Mouse (Mus musculus): ENCODE measurements around the gene Nthl1. TPM values are rescaled to one million over a fixed set of nuclear protein-coding genes. Genes with fewer than 3 reads are reported as not detected.

The Nthl1 gene
- polyA plus RNA-seq (2015; fragmentation: Nextera tagmentation; extraction: Ambion mirVana) = 24.2 TPM in 2 replicates

DNA sequence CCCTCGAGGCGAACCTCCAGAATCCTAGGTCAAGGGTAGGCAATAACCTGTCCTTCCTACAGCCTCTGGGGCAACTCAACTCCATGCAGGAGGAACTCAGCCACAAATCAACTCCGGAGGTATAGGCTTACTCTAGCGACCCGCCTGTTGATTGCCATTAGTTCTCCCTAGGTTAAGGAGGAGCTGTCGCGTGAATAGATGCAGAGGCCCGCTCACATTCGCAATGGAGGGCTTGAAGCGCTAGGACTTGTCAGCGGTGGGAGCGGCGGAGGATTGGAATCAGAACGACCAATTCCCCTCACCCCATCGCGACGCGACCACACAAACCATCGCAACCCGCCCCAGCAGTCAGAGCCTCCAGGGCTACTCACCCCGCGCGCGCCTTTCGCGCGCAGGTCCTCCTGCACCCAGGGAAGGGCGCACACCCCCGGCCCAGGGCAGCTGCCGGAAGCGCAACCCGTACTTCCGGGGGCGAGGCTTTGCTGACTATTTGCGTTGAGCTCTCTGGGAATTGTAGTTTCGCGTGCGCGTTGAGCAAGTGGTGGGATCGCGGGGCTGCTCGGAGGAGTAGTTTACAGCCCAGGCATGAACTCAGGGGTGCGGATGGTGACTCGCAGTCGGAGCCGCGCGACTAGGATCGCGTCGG lies at the start of gene Nthl1, which contains the start of gene Tsc2:
Gene Nthl1, plus strand, starts transcription at position 514 of the 646 bp plus-strand sequence.
Gene Tsc2, minus strand, starts transcription at position 464 of the 646 bp plus-strand sequence.
- H3K27me3 ChIP-seq = no peaks in the 10 kb centered on the region
- H3K9me3 ChIP-seq = no peaks in the 10 kb centered on the region
- peak within 1 kb of the TSS; percentile 92 for H3K4me2 ChIP-seq
- peak within 1 kb of the TSS; percentile 96 for H3K27ac ChIP-seq
- peak within 1 kb of the TSS; percentile 70 for H3K4me3 ChIP-seq
- ATAC-seq (ENCODE audit: insufficient number of reproducible peaks, insufficient read depth, low FRiP score, low TSS enrichment, low read depth) = peak; percentile 84
- peaks cover 50% of the 10 kb centered on the region for H3K36me3 ChIP-seq
- H3K4me1 ChIP-seq = peaks cover 19% of the 10 kb centered on the region
- H3K9ac ChIP-seq = peak within 1 kb of the TSS; percentile 87
- 2% methylated on average over 51 of the region's 51 CpGs for WGBS

DNA sequence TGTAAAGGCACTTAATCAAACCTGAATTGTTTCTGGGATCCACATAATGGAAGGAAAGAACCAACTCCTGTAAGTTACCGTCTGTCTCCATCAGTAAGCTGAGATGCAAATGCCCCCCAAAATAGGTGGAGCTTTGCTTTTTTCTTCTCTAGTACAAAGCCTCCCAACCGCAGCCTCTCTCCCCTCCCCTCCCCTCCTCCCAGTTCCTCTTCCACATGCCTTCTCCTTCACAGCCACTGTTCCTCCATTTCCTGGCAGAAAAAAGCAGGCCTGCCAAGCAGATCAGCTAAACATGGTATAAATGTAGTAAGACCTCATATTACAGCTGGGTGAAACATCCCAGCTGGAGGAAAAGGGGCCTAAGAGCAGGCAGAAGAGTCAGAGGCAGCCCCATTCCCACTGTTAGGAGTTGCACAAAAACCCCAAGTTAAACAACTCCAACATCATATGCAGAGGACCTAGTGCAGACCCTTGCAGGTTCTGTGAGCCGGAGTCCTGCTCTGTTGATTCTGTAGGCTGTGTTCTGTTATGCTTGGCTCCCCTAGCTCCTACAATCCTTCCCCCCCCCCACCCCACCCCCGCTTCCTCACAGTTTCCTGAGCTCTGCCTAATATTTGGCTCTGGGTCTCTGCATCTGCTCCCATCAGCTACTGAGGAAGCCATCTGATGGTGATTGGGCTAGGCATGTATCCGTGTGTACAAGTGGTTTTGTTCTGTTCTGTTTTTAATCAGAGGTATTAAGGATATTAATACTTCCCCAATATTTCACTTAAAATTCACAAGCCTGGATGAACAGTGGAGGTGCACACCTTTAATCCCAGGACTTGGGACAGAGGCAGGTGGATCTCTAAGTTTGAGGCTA lies 48.6 kb upstream of the Nthl1 start:
- Histone ChIP-seq H3K9ac (no peak overlapping the region), H3K9me3 (no peaks in the 10 kb centered on the region), H3K36me3 (peaks cover 91% of the 10 kb centered on the region), H3K4me3 (no peak overlapping the region), H3K4me1 (no peaks in the 10 kb centered on the region), H3K4me2 (no peak overlapping the region), H3K27me3 (no peaks in the 10 kb centered on the region), H3K27ac (no peak overlapping the region)
- WGBS = 59% methylated on average over 5 of the region's 5 CpGs
- no peak for ATAC-seq (ENCODE audit: insufficient number of reproducible peaks, insufficient read depth, low FRiP score, low TSS enrichment, low read depth)

DNA sequence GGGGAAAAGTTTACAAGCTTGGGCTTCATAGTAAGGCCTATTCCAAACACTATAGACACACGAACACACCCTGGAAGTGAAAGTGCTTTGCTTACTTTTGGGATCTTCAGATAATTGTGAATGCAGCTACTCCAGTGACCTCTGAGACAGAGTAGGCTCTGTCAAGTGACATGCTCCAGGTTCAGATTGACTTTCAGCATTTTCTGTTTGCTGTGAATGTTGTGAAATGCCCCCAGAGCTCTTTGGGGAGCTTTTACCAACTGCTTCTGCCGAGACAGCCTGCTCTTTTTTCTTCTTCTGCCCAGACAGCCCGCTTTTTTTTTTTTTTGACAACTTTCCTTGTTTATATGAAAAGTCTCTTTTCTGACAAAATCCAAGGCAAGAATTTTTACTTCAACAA lies 48.0 kb upstream of the Nthl1 start:
- Histone ChIP-seq H3K36me3 (peaks cover 88% of the 10 kb centered on the region), H3K4me2 (no peak overlapping the region), H3K9ac (no peak overlapping the region), H3K27me3 (no peaks in the 10 kb centered on the region), H3K4me1 (no peaks in the 10 kb centered on the region), H3K4me3 (no peak overlapping the region), H3K9me3 (no peaks in the 10 kb centered on the region), H3K27ac (no peak overlapping the region)
- no peak for ATAC-seq (ENCODE audit: insufficient number of reproducible peaks, insufficient read depth, low FRiP score, low TSS enrichment, low read depth)
- 75% methylated on average over 3 of the region's 3 CpGs for WGBS

DNA sequence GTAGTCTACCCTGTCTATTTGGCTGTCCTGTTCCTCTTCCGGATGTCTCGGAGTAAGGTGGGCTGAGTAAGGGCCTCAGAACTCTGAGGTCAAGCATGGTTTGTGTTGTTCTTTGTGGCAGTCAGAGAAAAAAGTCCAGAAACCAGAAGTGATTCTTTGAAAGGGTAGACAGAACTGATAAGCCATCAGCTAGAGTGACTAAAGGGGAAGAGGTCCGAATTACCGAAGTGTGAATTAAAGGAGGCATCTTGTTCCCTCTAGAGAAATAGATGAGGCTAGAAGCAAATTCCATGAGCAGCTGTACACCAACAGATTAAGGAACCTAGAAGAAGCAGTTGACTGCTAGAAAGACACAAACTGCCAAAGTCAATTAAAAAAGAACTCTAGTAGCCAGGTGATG lies 45.9 kb upstream of the Nthl1 start:
- no peaks in the 10 kb centered on the region for H3K4me1 ChIP-seq
- H3K4me2 ChIP-seq = no peak overlapping the region
- H3K9ac ChIP-seq = no peak overlapping the region
- H3K27me3 ChIP-seq = no peaks in the 10 kb centered on the region
- no peak overlapping the region for H3K27ac ChIP-seq
- no peak for ATAC-seq (ENCODE audit: insufficient number of reproducible peaks, insufficient read depth, low FRiP score, low TSS enrichment, low read depth)
- no peak overlapping the region for H3K4me3 ChIP-seq
- peaks cover 85% of the 10 kb centered on the region for H3K36me3 ChIP-seq
- 95% methylated on average over 4 of the region's 4 CpGs for WGBS
- no peaks in the 10 kb centered on the region for H3K9me3 ChIP-seq

DNA sequence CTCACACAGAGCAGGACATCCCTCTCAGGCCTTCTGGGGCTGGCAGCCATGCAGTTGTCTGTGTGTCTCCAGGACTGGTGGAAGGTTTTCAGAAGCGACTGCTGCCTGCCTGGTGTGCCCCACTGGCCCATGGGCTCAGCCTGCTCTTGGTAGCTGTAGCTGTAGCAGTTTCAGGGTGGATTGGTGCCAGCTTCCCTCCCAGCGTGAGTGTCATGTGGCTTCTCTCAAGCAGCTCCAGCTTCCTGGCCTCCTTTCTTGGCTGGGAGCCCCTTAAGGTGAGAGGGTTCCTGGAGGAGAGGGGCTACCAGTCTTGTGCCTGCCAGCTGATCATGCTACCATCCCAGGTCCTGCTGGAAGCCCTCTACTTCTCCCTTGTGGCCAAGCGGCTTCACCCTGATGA lies 41.5 kb upstream of the Nthl1 start:
- H3K4me1 ChIP-seq = no peaks in the 10 kb centered on the region
- H3K36me3 ChIP-seq = peaks cover 91% of the 10 kb centered on the region
- no peak overlapping the region for H3K4me2 ChIP-seq
- no peaks in the 10 kb centered on the region for H3K27me3 ChIP-seq
- H3K4me3 ChIP-seq = no peak overlapping the region
- H3K9me3 ChIP-seq = no peaks in the 10 kb centered on the region
- 91% methylated on average over 3 of the region's 3 CpGs for WGBS
- ATAC-seq (ENCODE audit: insufficient number of reproducible peaks, insufficient read depth, low FRiP score, low TSS enrichment, low read depth) = no peak
- no peak overlapping the region for H3K27ac ChIP-seq
- H3K9ac ChIP-seq = no peak overlapping the region

DNA sequence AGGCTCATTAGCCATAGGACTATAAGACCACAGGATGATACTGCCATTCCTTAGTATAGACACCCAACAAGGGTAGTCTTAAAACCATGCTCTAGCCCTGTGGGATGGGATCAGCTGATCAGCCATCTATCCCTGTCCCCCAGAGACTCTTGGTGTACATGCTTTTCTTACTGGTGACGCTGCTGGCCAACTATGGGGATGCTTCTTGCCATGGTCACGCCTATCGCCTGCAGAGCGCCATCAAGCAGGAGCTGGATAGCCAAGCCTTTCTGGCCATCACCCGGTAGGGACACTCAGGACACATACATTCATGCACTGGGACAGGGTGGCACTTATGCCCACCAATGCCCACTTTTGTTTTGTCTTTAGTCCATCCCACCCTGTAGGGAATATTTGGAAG lies 40.8 kb upstream of the Nthl1 start:
- H3K4me3 ChIP-seq = no peak overlapping the region
- H3K27me3 ChIP-seq = no peaks in the 10 kb centered on the region
- H3K9me3 ChIP-seq = no peaks in the 10 kb centered on the region
- WGBS = 92% methylated on average over 5 of the region's 5 CpGs
- no peak for ATAC-seq (ENCODE audit: insufficient number of reproducible peaks, insufficient read depth, low FRiP score, low TSS enrichment, low read depth)
- no peak overlapping the region for H3K27ac ChIP-seq
- peaks cover 91% of the 10 kb centered on the region for H3K36me3 ChIP-seq
- H3K9ac ChIP-seq = no peak overlapping the region
- no peaks in the 10 kb centered on the region for H3K4me1 ChIP-seq
- H3K4me2 ChIP-seq = no peak overlapping the region

DNA sequence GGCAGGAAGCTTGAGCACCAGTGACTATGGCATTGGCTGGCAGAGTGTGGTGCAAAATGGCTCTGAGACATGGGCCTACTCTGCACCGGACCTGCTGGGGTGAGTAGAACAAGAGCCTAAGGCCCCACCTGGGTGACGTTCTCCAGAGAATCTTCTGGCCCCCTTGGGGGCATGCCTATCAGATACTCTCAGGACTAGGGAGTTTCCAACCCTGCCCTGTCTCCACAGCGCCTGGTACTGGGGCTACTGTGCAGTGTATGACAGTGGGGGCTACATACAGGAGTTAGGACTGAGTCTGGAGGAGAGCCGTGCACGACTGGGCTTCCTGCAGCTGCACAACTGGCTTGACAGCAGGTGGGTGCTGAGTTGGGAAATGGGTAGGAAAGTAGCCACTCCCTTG lies 39.2 kb upstream of the Nthl1 start:
- no peaks in the 10 kb centered on the region for H3K27me3 ChIP-seq
- peaks cover 92% of the 10 kb centered on the region for H3K36me3 ChIP-seq
- H3K9me3 ChIP-seq = no peaks in the 10 kb centered on the region
- H3K4me1 ChIP-seq = no peaks in the 10 kb centered on the region
- 79% methylated on average over 5 of the region's 5 CpGs for WGBS
- H3K4me2 ChIP-seq = no peak overlapping the region
- no peak overlapping the region for H3K4me3 ChIP-seq
- ATAC-seq (ENCODE audit: insufficient number of reproducible peaks, insufficient read depth, low FRiP score, low TSS enrichment, low read depth) = no peak
- no peak overlapping the region for H3K9ac ChIP-seq
- no peak overlapping the region for H3K27ac ChIP-seq

DNA sequence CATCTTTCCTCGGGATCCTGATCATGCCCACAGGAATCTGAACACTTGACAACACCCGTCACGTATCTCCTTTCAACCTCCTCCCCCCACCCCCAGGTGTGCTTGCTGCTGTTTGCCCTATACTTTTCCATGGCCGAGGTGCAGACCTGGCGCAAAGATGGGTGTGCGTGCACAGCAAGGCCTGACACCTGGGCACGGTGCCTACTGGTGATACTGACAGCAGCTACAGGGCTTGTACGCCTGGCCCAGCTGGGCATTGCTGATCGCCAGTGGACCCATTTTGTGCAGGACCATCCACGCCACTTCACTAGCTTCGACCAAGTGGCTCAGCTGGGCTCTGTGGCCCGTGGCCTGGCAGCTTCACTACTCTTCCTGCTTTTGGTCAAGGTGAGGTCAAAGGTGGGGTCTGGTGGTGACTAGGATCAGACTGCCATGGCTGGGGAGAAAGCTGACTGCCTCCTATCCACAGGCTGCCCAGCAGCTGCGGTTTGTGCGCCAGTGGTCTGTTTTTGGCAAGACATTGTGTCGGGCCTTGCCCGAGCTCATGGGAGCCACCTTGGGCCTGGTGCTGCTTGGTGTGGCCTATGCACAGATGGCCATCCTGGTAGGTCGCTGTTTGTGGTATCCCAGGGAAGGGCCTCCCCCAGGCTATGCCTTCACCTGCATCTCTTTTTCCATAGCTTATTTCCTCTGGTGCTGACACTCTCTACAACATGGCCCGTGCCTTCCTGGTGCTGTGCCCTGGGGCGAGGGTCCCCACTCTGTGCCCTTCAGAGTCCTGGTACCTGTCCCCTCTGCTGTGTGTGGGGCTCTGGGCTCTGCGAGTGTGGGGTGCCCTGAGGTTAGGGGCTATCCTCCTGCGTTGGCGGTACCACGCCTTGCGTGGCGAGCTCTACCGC lies 38.2 kb upstream of the Nthl1 start:
- no peaks in the 10 kb centered on the region for H3K27me3 ChIP-seq
- H3K4me1 ChIP-seq = no peaks in the 10 kb centered on the region
- H3K4me2 ChIP-seq = no peak overlapping the region
- H3K9ac ChIP-seq = no peak overlapping the region
- H3K27ac ChIP-seq = no peak overlapping the region
- ATAC-seq (ENCODE audit: insufficient number of reproducible peaks, insufficient read depth, low FRiP score, low TSS enrichment, low read depth) = no peak
- peaks cover 96% of the 10 kb centered on the region for H3K36me3 ChIP-seq
- H3K4me3 ChIP-seq = no peak overlapping the region
- WGBS = 90% methylated on average over 26 of the region's 26 CpGs
- no peaks in the 10 kb centered on the region for H3K9me3 ChIP-seq

DNA sequence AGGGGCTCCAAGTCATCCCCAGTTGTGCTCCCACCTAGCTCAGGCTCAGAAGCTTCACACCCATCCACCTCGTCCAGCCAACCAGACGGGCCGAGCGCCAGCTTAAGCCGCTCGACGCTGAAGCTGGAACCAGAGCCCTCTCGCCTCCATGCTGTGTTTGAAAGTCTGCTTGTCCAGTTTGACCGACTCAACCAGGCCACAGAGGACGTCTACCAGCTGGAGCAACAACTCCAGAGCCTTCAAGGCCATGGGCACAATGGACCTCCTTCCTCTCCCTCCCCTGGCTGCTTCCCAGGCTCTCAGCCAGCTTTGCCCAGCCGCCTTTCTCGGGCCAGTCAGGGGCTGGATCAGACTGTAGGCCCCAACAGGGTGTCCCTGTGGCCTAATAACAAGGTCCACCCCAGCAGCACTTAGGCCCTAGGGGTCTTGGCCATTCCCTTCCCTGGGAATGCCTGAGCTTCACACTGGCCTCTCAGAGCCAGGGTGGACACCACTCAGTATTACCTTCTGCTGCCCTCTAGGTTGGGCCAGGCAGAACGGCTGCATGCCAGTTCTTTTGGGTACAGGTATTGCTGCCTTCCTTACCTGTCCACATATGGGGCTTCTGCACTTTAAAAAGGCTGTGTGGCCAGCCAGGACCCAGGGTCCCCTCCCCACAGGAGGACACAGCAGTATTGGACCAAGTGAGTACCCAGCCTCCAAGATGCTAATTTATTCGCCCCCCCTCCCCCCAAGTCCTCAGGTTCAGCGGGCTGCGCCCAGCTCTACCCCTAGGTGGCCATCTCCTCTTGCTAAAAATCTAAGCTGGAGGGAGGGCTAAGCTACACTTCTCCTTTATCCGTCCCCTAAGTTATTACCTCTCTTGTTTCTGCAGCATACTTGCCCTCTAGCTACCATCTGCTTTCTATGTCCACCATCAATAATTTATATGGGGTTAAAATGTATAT lies 37.1 kb upstream of the Nthl1 start:
- H3K27ac ChIP-seq = no peak overlapping the region
- no peak for ATAC-seq (ENCODE audit: insufficient number of reproducible peaks, insufficient read depth, low FRiP score, low TSS enrichment, low read depth)
- no peak overlapping the region for H3K4me3 ChIP-seq
- H3K4me1 ChIP-seq = no peaks in the 10 kb centered on the region
- WGBS = 75% methylated on average over 17 of the region's 17 CpGs
- no peak overlapping the region for H3K4me2 ChIP-seq
- peaks cover 99% of the 10 kb centered on the region for H3K36me3 ChIP-seq
- no peak overlapping the region for H3K9ac ChIP-seq
- H3K9me3 ChIP-seq = no peaks in the 10 kb centered on the region
- H3K27me3 ChIP-seq = no peaks in the 10 kb centered on the region

DNA sequence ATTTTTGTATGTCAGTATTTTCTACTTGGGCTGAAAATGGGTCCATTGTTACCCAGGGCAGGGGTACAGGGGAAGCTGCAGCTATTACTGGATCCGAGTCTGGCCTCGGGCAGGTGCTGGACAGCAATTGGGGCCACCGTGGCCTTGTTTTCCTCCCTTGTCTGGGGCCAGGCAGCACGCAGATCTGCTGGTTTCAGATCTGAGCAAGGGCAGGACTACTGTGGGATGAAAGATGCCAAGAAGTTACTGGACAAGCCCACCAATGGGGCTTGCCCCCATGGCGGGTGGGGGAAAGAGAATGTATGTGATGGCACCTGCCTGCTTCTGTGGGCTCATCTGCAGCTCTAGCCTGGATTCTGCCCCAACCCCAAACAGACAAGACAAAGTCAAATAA lies 36.4 kb upstream of the Nthl1 start:
- Histone ChIP-seq H3K4me1 (no peaks in the 10 kb centered on the region), H3K4me2 (no peak overlapping the region), H3K36me3 (peaks cover 99% of the 10 kb centered on the region), H3K9me3 (no peaks in the 10 kb centered on the region), H3K27me3 (no peaks in the 10 kb centered on the region), H3K9ac (no peak overlapping the region), H3K4me3 (no peak overlapping the region), H3K27ac (no peak overlapping the region)
- WGBS = 76% methylated on average over 5 of the region's 5 CpGs
- no peak for ATAC-seq (ENCODE audit: insufficient number of reproducible peaks, insufficient read depth, low FRiP score, low TSS enrichment, low read depth)

Data from embryonic facial prominence, embryonic 13.5 days (tissue).